Mouse (Mus musculus): Measurements from ENCODE around the gene Cercam. TPM values are rescaled to one million over a fixed set of nuclear protein-coding genes. Genes with fewer than 3 reads are reported as not detected.
A peak's percentile ranks its signal among the peaks of the same experiment; 100 is the strongest.
"Not testable (repeated sequence)": the region's sequence is repeated elsewhere in the genome, so short reads cannot be mapped to it uniquely, and the experiment has no call there.

Gene Cercam
- polyA plus RNA-seq, 1 experiment: 21.0 TPM

GRCm38 (mm10) chr2:29869646-29870451, 885 bp downstream of the Cercam start:
- H3K4me3 ChIP-seq (ENCODE audit: insufficient read depth, low read length): peak overlapping the region; percentile 47
- TF ChIP-seq POLR2A (IDR thresholded peaks at IDR 0.05; ENCODE audit: extremely low read depth, insufficient read depth, low read length) (no peak), CTCF (IDR thresholded peaks at IDR 0.05; ENCODE audit: extremely low read depth, insufficient read depth, low read length) (no peak)
- H3K27ac ChIP-seq (ENCODE audit: insufficient read depth, low read length): no peak overlapping the region
- no peaks in the 10 kb centered on the region for H3K4me1 ChIP-seq (ENCODE audit: control insufficient read depth, insufficient read depth, low read length)

GRCm38 (mm10) chr2:29872581-29873295, 3.8 kb downstream of the Cercam start:
- Histone ChIP-seq H3K4me3 (ENCODE audit: insufficient read depth, low read length) (no peak overlapping the region), H3K27ac (ENCODE audit: insufficient read depth, low read length) (no peak overlapping the region), H3K4me1 (ENCODE audit: control insufficient read depth, insufficient read depth, low read length) (no peaks in the 10 kb centered on the region)
- no peak for TF ChIP-seq CTCF (IDR thresholded peaks at IDR 0.05; ENCODE audit: extremely low read depth, insufficient read depth, low read length)
- no peak for TF ChIP-seq POLR2A (IDR thresholded peaks at IDR 0.05; ENCODE audit: extremely low read depth, insufficient read depth, low read length)

- Histone ChIP-seq H3K27ac (ENCODE audit: insufficient read depth, low read length) (no peak overlapping the region), H3K4me3 (ENCODE audit: insufficient read depth, low read length) (no peak overlapping the region), H3K4me1 (ENCODE audit: control insufficient read depth, insufficient read depth, low read length) (no peaks in the 10 kb centered on the region)
- no peak for TF ChIP-seq POLR2A (IDR thresholded peaks at IDR 0.05; ENCODE audit: extremely low read depth, insufficient read depth, low read length)
- TF ChIP-seq CTCF (IDR thresholded peaks at IDR 0.05; ENCODE audit: extremely low read depth, insufficient read depth, low read length): no peak
These were observed 4.8 kb downstream of the Cercam start for GRCm38 (mm10) chr2:29873801-29874200.

GRCm38 (mm10) chr2:29878061-29878460, 9.1 kb downstream of the Cercam start:
- Histone ChIP-seq H3K4me3 (ENCODE audit: insufficient read depth, low read length) (no peak overlapping the region), H3K27ac (ENCODE audit: insufficient read depth, low read length) (no peak overlapping the region), H3K4me1 (ENCODE audit: control insufficient read depth, insufficient read depth, low read length) (no peaks in the 10 kb centered on the region)
- TF ChIP-seq POLR2A (IDR thresholded peaks at IDR 0.05; ENCODE audit: extremely low read depth, insufficient read depth, low read length): no peak
- TF ChIP-seq CTCF (IDR thresholded peaks at IDR 0.05; ENCODE audit: extremely low read depth, insufficient read depth, low read length): no peak

GRCm38 (mm10) chr2:29879191-29879590, 10.2 kb downstream of the Cercam start:
- H3K4me3 ChIP-seq (ENCODE audit: insufficient read depth, low read length): no peak overlapping the region
- H3K27ac ChIP-seq (ENCODE audit: insufficient read depth, low read length): no peak overlapping the region
- TF ChIP-seq CTCF (IDR thresholded peaks at IDR 0.05; ENCODE audit: extremely low read depth, insufficient read depth, low read length) (no peak), POLR2A (IDR thresholded peaks at IDR 0.05; ENCODE audit: extremely low read depth, insufficient read depth, low read length) (no peak)
- no peaks in the 10 kb centered on the region for H3K4me1 ChIP-seq (ENCODE audit: control insufficient read depth, insufficient read depth, low read length)

- H3K27ac ChIP-seq (ENCODE audit: insufficient read depth, low read length): no peak overlapping the region
- H3K4me3 ChIP-seq (ENCODE audit: insufficient read depth, low read length): no peak overlapping the region
- no peaks in the 10 kb centered on the region for H3K4me1 ChIP-seq (ENCODE audit: control insufficient read depth, insufficient read depth, low read length)
- TF ChIP-seq CTCF (IDR thresholded peaks at IDR 0.05; ENCODE audit: extremely low read depth, insufficient read depth, low read length): no peak
- no peak for TF ChIP-seq POLR2A (IDR thresholded peaks at IDR 0.05; ENCODE audit: extremely low read depth, insufficient read depth, low read length)
These were observed 11.2 kb downstream of the Cercam start for GRCm38 (mm10) chr2:29879964-29880830.

GRCm38 (mm10) chr2:29886659-29887292, 17.8 kb downstream of the Cercam start:
- not testable (repeated sequence) for H3K4me3 ChIP-seq (ENCODE audit: insufficient read depth, low read length); H3K4me1 ChIP-seq (ENCODE audit: control insufficient read depth, insufficient read depth, low read length); H3K27ac ChIP-seq (ENCODE audit: insufficient read depth, low read length)

GRCm38 (mm10) chr2:29889066-29889944, 20.3 kb downstream of the Cercam start, which contains the start of gene Odf2:
Gene Odf2, plus strand, starts transcription at chr2:29889221.
- TF ChIP-seq CTCF (IDR thresholded peaks at IDR 0.05; ENCODE audit: extremely low read depth, insufficient read depth, low read length) (no peak), POLR2A (IDR thresholded peaks at IDR 0.05; ENCODE audit: extremely low read depth, insufficient read depth, low read length) (peak; percentile 34; the same call in 1 of the 2 replicates)
- Histone ChIP-seq H3K4me1 (ENCODE audit: control insufficient read depth, insufficient read depth, low read length) (peaks cover 4% of the 10 kb centered on the region; the same call in 1 of the 2 replicates), H3K4me3 (ENCODE audit: insufficient read depth, low read length) (peak within 1 kb of the TSS; percentile 59), H3K27ac (ENCODE audit: insufficient read depth, low read length) (peak within 1 kb of the TSS; percentile 51; the same call in 1 of the 2 replicates)
